Mouse (Mus musculus): ENCODE measurements around the gene Olfr49. TPM values are rescaled to one million over a fixed set of nuclear protein-coding genes. Genes with fewer than 3 reads are reported as not detected.

Gene Olfr49
- polyA plus RNA-seq, 1 experiment, result not detected

DNA sequence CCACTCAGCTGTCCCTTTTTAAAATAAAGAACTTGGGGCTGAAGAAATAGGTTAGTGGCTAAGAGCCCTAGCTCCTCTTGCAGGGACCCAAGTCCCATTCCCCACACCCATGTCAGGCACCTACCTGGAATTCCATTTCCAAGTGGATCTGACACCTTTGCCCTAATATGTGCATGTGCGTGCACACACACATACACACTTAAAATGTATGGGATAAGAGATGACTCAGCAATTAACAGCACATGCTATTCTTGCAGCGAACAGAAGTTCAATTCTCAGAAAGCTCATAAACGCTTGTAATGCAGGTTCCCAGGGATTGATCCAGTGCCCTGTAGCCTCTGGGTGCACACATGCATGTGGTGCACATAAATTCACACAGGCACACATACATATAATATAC is 15.2 kb downstream of the Olfr49 start:
- H3K4me3 ChIP-seq (replicated peaks; ENCODE audit: control insufficient read depth, low read depth, low read length), result no peak overlapping the region
- no peak overlapping the region for H3K27ac ChIP-seq (ENCODE audit: control insufficient read depth, insufficient read depth, low read depth, low read length, poor library complexity)
- TF ChIP-seq CTCF (IDR thresholded peaks at IDR 0.05; ENCODE audit: control insufficient read depth, insufficient read depth, low read length), result no peak
- no peak for TF ChIP-seq POLR2A (IDR thresholded peaks at IDR 0.05; ENCODE audit: borderline replicate concordance, control insufficient read depth, low read depth, low read length)
- no peaks in the 10 kb centered on the region for H3K4me1 ChIP-seq (ENCODE audit: control insufficient read depth, insufficient read depth, low read length)
- 78% methylated on average over 3 of the region's 3 CpGs for WGBS

DNA sequence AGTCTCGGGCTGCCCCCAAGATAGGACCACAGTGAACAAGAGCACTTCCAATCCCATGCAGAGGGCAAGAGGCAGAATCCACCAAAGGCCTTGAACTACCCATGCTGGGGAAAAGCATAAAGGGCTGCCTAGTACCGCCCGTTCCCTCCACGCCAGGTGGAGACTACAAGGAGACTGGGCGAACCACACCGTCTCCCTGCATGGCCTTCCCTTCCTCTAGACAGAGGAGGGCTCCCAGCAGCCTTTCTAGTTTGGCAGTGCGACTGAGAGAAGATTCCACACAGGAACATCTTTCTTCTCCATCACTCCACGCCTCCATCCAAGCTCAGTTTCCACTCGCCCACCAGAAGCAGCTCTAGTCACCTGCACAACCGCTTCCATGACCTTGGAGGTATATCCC is 16.8 kb downstream of the Olfr49 start:
- 94% methylated on average over 10 of the region's 10 CpGs for WGBS
- TF ChIP-seq POLR2A (IDR thresholded peaks at IDR 0.05; ENCODE audit: borderline replicate concordance, control insufficient read depth, low read depth, low read length), result no peak
- no peak for TF ChIP-seq CTCF (IDR thresholded peaks at IDR 0.05; ENCODE audit: control insufficient read depth, insufficient read depth, low read length)
- no peaks in the 10 kb centered on the region for H3K4me1 ChIP-seq (ENCODE audit: control insufficient read depth, insufficient read depth, low read length)
- no peak overlapping the region for H3K4me3 ChIP-seq (replicated peaks; ENCODE audit: control insufficient read depth, low read depth, low read length)
- no peak overlapping the region for H3K27ac ChIP-seq (ENCODE audit: control insufficient read depth, insufficient read depth, low read depth, low read length, poor library complexity)

DNA sequence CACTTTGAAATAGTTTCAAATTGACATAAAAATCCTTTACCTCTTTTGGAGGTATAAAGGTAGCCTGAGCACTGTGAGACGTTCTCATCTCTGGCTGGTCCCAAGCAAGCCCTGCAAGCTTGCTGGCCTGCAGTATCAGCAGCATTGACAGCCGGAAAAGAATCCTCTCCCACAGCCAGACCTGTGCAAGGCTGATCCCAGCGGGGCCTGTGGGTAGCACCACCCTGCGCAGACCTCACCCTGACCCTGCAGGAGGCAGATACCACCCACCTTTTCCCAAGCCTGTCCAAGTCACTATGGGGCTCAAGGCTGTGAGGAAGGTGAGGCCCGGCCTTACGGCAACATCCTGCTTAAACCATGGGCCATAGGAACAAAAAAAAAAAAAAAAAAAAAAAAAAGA is 18.8 kb downstream of the Olfr49 start:
- no peak overlapping the region for H3K27ac ChIP-seq (ENCODE audit: control insufficient read depth, insufficient read depth, low read depth, low read length, poor library complexity)
- 90% methylated on average over 6 of the region's 6 CpGs for WGBS
- no peaks in the 10 kb centered on the region for H3K4me1 ChIP-seq (ENCODE audit: control insufficient read depth, insufficient read depth, low read length)
- H3K4me3 ChIP-seq (replicated peaks; ENCODE audit: control insufficient read depth, low read depth, low read length), result no peak overlapping the region
- TF ChIP-seq CTCF (IDR thresholded peaks at IDR 0.05; ENCODE audit: control insufficient read depth, insufficient read depth, low read length) (no peak), POLR2A (IDR thresholded peaks at IDR 0.05; ENCODE audit: borderline replicate concordance, control insufficient read depth, low read depth, low read length) (no peak)

DNA sequence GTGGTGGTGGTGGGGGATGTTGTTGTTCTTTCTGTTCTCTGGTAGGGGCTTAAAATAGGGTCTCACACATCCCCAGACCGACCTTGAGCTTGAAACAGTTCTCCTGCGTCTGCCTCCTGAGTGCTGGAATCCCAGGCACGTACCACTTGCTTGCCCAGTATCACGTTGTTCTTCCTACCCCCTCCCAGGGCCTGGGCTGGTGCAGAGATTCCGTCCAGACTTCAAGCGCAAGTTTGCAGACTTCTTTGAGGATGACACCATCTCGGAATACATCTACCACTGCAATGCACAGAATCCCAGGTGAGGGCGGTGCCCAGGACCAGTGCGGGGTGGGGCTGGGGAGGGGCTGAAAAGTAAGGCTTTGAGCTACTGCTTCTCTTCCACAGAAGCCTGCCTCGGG is 19.6 kb downstream of the Olfr49 start:
- WGBS, result 92% methylated on average over 10 of the region's 10 CpGs
- H3K4me3 ChIP-seq (replicated peaks; ENCODE audit: control insufficient read depth, low read depth, low read length), result no peak overlapping the region
- no peak overlapping the region for H3K27ac ChIP-seq (ENCODE audit: control insufficient read depth, insufficient read depth, low read depth, low read length, poor library complexity)
- H3K4me1 ChIP-seq (ENCODE audit: control insufficient read depth, insufficient read depth, low read length), result no peaks in the 10 kb centered on the region; the same call in 1 of the 2 replicates
- no peak for TF ChIP-seq CTCF (IDR thresholded peaks at IDR 0.05; ENCODE audit: control insufficient read depth, insufficient read depth, low read length)
- no peak for TF ChIP-seq POLR2A (IDR thresholded peaks at IDR 0.05; ENCODE audit: borderline replicate concordance, control insufficient read depth, low read depth, low read length)

DNA sequence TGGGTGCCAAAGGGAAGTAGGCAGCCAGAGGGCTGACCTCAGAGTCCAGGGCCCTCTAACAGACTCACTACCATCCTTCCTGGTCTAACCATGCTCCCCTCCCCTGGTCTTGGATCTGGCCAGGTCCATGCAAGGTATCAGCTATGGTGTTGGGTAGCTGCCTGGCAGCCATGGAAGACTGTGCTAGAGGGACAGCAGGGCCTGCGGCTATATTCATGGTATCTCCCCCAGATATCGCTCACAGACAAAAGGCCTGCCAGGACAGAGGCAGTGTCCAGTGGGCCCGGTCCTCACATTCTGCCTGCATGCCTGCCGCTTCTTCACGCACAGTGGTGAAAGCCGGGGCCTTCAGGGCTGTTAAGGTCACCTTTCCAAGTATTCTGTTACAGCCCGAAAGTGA is 20.5 kb downstream of the Olfr49 start:
- TF ChIP-seq CTCF (IDR thresholded peaks at IDR 0.05; ENCODE audit: control insufficient read depth, insufficient read depth, low read length) (no peak), POLR2A (IDR thresholded peaks at IDR 0.05; ENCODE audit: borderline replicate concordance, control insufficient read depth, low read depth, low read length) (no peak)

DNA sequence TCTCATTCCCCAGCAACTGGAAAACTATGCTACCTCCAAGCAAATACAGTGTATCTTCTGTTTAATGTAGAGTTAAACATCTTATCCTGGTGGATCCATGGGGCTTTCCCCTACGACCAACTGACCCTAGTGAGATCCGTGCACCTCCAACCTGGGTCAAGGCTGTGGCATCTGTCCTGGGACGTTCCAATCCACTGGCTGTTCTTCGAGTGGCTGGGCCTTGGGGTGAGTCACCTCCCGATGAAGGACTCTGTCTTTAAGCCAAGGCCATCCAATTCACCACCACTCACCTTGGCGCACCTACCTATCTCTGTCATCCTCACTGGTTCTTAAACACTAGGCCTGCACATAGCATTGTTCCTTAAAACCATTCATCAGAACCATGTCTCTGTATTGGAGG is 21.6 kb downstream of the Olfr49 start:
- no peak overlapping the region for H3K4me3 ChIP-seq (replicated peaks; ENCODE audit: control insufficient read depth, low read depth, low read length)
- H3K27ac ChIP-seq (ENCODE audit: control insufficient read depth, insufficient read depth, low read depth, low read length, poor library complexity), result no peak overlapping the region
- peaks cover 1% of the 10 kb centered on the region; the same call in 1 of the 2 replicates for H3K4me1 ChIP-seq (ENCODE audit: control insufficient read depth, insufficient read depth, low read length)
- TF ChIP-seq POLR2A (IDR thresholded peaks at IDR 0.05; ENCODE audit: borderline replicate concordance, control insufficient read depth, low read depth, low read length) (no peak), CTCF (IDR thresholded peaks at IDR 0.05; ENCODE audit: control insufficient read depth, insufficient read depth, low read length) (no peak)
- 95% methylated on average over 6 of the region's 6 CpGs for WGBS

More for the DNA sequence above, 20.5 kb downstream of the Olfr49 start:
- no peak overlapping the region for H3K27ac ChIP-seq (ENCODE audit: control insufficient read depth, insufficient read depth, low read depth, low read length, poor library complexity)
- no peak overlapping the region for H3K4me3 ChIP-seq (replicated peaks; ENCODE audit: control insufficient read depth, low read depth, low read length)
- 90% methylated on average over 7 of the region's 7 CpGs for WGBS
- H3K4me1 ChIP-seq (ENCODE audit: control insufficient read depth, insufficient read depth, low read length), result no peaks in the 10 kb centered on the region; the same call in 1 of the 2 replicates

DNA sequence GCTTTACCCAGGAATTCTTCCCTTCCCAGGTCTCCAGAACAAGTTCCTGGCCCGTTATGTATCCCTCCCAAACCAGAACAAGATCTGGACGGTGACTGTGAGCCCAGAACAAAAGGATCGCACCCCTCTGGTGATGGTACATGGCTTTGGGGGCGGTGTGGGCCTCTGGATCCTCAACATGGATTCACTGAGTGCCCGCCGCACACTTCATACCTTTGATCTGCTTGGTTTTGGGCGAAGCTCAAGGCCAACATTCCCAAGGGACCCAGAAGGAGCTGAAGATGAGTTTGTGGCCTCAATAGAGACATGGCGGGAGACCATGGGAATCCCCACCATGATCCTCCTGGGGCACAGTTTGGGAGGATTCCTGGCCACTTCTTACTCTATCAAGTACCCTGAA is 22.1 kb downstream of the Olfr49 start:
- no peak for TF ChIP-seq POLR2A (IDR thresholded peaks at IDR 0.05; ENCODE audit: borderline replicate concordance, control insufficient read depth, low read depth, low read length)
- TF ChIP-seq CTCF (IDR thresholded peaks at IDR 0.05; ENCODE audit: control insufficient read depth, insufficient read depth, low read length), result no peak
- WGBS, result 85% methylated on average over 8 of the region's 8 CpGs
- peaks cover 1% of the 10 kb centered on the region; the same call in 1 of the 2 replicates for H3K4me1 ChIP-seq (ENCODE audit: control insufficient read depth, insufficient read depth, low read length)
- H3K4me3 ChIP-seq (replicated peaks; ENCODE audit: control insufficient read depth, low read depth, low read length), result no peak overlapping the region
- no peak overlapping the region for H3K27ac ChIP-seq (ENCODE audit: control insufficient read depth, insufficient read depth, low read depth, low read length, poor library complexity)

DNA sequence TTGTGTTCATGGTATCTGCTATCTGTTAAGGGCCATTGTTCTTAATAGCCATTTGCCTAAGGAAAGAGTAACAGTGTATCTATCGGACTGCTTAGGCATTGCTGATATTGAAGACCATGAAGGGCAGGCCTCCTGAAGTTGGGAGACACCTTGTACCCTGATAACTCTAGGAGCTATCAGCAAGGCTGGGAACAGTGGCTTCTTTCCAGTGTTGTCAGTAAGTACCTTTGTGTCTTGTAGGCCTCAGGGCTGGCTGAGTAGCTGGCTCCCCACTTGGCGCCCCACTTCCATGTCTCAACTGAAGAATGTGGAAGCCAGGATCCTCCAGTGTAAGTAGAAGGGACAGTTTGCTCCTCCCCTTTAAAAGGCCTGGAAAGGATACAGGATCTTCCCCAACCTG is 23.4 kb downstream of the Olfr49 start:
- no peak overlapping the region for H3K27ac ChIP-seq (ENCODE audit: control insufficient read depth, insufficient read depth, low read depth, low read length, poor library complexity)
- TF ChIP-seq POLR2A (IDR thresholded peaks at IDR 0.05; ENCODE audit: borderline replicate concordance, control insufficient read depth, low read depth, low read length) (no peak), CTCF (IDR thresholded peaks at IDR 0.05; ENCODE audit: control insufficient read depth, insufficient read depth, low read length) (no peak)
- H3K4me1 ChIP-seq (ENCODE audit: control insufficient read depth, insufficient read depth, low read length), result peaks cover 1% of the 10 kb centered on the region; the same call in 1 of the 2 replicates
- no peak overlapping the region for H3K4me3 ChIP-seq (replicated peaks; ENCODE audit: control insufficient read depth, low read depth, low read length)
- WGBS, result 86% methylated on average over 2 of the region's 2 CpGs

DNA sequence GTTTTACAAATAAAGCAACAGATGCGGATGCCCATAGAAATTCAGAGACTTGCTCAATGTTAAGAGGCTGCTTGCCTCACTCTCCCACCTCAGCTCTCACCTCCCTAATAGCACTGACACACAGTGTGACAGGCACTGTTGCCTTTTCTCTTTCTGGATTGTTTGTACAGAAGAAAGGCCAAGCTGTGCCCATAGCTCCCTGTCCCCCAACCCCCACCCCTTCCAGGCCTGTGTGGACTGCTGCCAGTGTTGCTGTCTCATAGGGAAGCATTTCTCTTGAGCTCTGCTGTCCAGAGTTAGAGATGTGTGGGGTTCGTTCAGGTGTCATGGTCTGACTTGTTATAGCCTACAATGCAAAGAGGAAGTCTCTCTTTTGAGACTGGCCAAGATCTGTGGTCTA is 24.5 kb downstream of the Olfr49 start:
- Histone ChIP-seq H3K4me3 (replicated peaks; ENCODE audit: control insufficient read depth, low read depth, low read length) (peak overlapping the region; percentile 15), H3K27ac (ENCODE audit: control insufficient read depth, insufficient read depth, low read depth, low read length, poor library complexity) (no peak overlapping the region), H3K4me1 (ENCODE audit: control insufficient read depth, insufficient read depth, low read length) (peaks cover 1% of the 10 kb centered on the region; the same call in 1 of the 2 replicates)
- TF ChIP-seq POLR2A (IDR thresholded peaks at IDR 0.05; ENCODE audit: borderline replicate concordance, control insufficient read depth, low read depth, low read length) (no peak), CTCF (IDR thresholded peaks at IDR 0.05; ENCODE audit: control insufficient read depth, insufficient read depth, low read length) (no peak)
- WGBS, result 35% methylated on average over 2 of the region's 2 CpGs
